8 mouse cellular contexts compared by ENCODE assay signal in the genomic region with DNA sequence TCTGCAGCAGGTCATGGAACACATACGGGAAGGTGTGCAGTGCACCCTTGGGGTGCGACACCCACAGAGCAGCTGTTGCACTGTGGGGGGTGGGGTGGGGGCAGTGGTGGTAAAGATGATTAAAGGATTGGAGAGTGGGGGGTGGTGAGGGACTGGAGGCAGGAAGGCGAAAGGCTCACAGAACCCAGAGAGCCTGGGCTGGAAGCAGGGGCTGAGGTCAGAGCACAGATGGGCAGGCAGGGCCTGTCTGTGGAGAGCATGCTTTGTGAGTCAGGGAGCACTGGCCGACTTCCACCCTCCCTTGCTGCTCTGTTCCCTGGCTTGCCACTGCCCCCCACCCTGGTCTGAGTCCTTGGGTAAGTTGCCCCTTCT. TPM values are rescaled to one million over a fixed set of nuclear protein-coding genes. Genes with fewer than 3 reads are reported as not detected.
DNase-seq lines count a peak whose midpoint lies in the region; ATAC-seq and TF ChIP-seq lines count a peak whose summit lies in the region.

No protein-coding gene starts in this region.

- H3K79me2 ChIP-seq in myocyte (ENCODE audit: control insufficient read depth, insufficient read depth) = peaks cover 76% of the 10 kb centered on the region

- peak overlapping the region; percentile 98 for H3K4me3 ChIP-seq in left cerebral cortex, adult 2 months
- 0 out of 2 replicates have a peak overlapping the region, but pooled peaks have one; percentile 91 for H3K4me3 ChIP-seq in forebrain, embryonic 13.5 days
- peak overlapping the region; percentile 0; the same call in 1 of the 2 replicates for H3K4me3 ChIP-seq in hindbrain, embryonic 14.5 days (replicated peaks; ENCODE audit: low read length)
- peak overlapping the region; percentile 98 for H3K4me3 ChIP-seq in myocyte

- peaks cover 8% of the 10 kb centered on the region for H3K27me3 ChIP-seq in forebrain, embryonic 13.5 days
- peaks cover 7% of the 10 kb centered on the region for H3K27me3 ChIP-seq in hindbrain, embryonic 14.5 days (ENCODE audit: control insufficient read depth, insufficient read depth, low read length)
- no peaks in the 10 kb centered on the region for H3K27me3 ChIP-seq in myocyte (ENCODE audit: control insufficient read depth, insufficient read depth, insufficient read length)

- H3ac ChIP-seq in myocyte (ENCODE audit: control insufficient read depth, insufficient read length) = peak overlapping the region; percentile 88

- peak overlapping the region; percentile 91 for H3K9ac ChIP-seq in forebrain, embryonic 13.5 days
- peak overlapping the region; percentile 82 for H3K9ac ChIP-seq in hindbrain, embryonic 14.5 days

- H3K9me3 ChIP-seq in forebrain, embryonic 13.5 days (replicated peaks) = no peaks in the 10 kb centered on the region
- H3K9me3 ChIP-seq in hindbrain, embryonic 14.5 days (ENCODE audit: control insufficient read depth, low read length) = no peaks in the 10 kb centered on the region

- no peak for TF ChIP-seq CTCF in left cerebral cortex, adult 2 months (IDR thresholded peaks at IDR 0.05)

- WGBS in forebrain, embryonic 13.5 days = 42% methylated on average over 4 of the region's 4 CpGs
- 37% methylated on average over 4 of the region's 4 CpGs for WGBS in hindbrain, embryonic 14.5 days

- DNase-seq in left cerebral cortex, adult 2 months (ENCODE audit: extremely low spot score in 1 of 2, low spot score in 2 of 2) = no peak
- DNase-seq in left cerebral cortex, adult 8-10 months (ENCODE audit: low spot score in 2 of 2) = no peak
- DNase-seq in adrenal gland, postnatal 10 days = peak; percentile 67
- no peak for DNase-seq in hindbrain, embryonic 14.5 days (ENCODE audit: low spot score)
- DNase-seq in right cerebral cortex, postnatal 4 days = no peak
- DNase-seq in spleen, postnatal 14 days (ENCODE audit: low spot score in 2 of 2) = no peak

- intact Hi-C loops in left cerebral cortex, adult 2 months (cut with DNase I) = no loop called here

- ATAC-seq in forebrain, embryonic 13.5 days = no peak
- no peak for ATAC-seq in hindbrain, embryonic 14.5 days (ENCODE audit: low FRiP score)

- H3K27ac ChIP-seq in left cerebral cortex, adult 2 months = peak overlapping the region; percentile 95
- peak overlapping the region; percentile 22; the same call in 1 of the 2 replicates for H3K27ac ChIP-seq in forebrain, embryonic 13.5 days
- H3K27ac ChIP-seq in hindbrain, embryonic 14.5 days = no peak overlapping the region

- no peaks in the 10 kb centered on the region for H3K36me3 ChIP-seq in forebrain, embryonic 13.5 days (ENCODE audit: poor library complexity, severe bottlenecking)
- no peaks in the 10 kb centered on the region for H3K36me3 ChIP-seq in hindbrain, embryonic 14.5 days (replicated peaks; ENCODE audit: control insufficient read depth, insufficient read depth)
- H3K36me3 ChIP-seq in myocyte (ENCODE audit: control insufficient read depth, insufficient read depth) = no peaks in the 10 kb centered on the region

- peaks cover 85% of the 10 kb centered on the region for H3K4me1 ChIP-seq in forebrain, embryonic 13.5 days
- peaks cover 70% of the 10 kb centered on the region for H3K4me1 ChIP-seq in hindbrain, embryonic 14.5 days (replicated peaks; ENCODE audit: control insufficient read depth, insufficient read depth, low read length)

- H3K4me2 ChIP-seq in forebrain, embryonic 13.5 days = peak overlapping the region; percentile 96
- H3K4me2 ChIP-seq in hindbrain, embryonic 14.5 days (replicated peaks) = peak overlapping the region; percentile 93
- peak overlapping the region; percentile 100 for H3K4me2 ChIP-seq in myocyte (ENCODE audit: low read depth)

- TF ChIP-seq POLR2A in myocyte (IDR thresholded peaks at IDR 0.05; ENCODE audit: insufficient read length, low read depth) = peak; percentile 55

TF ChIP-seq in myocyte, 11 proteins besides CTCF, POLR2A, EP300 and RAD21:
- peak; percentile 92 for TF ChIP-seq TCF12 (IDR thresholded peaks at IDR 0.05; ENCODE audit: insufficient read depth, poor library complexity, severe bottlenecking)
- TF ChIP-seq MYOD1 (IDR thresholded peaks at IDR 0.05; ENCODE audit: control insufficient read depth in 1 of 3, insufficient read length in 2 of 3, low read depth in 2 of 3) = peak; percentile 33 to 92 (median 88)
- no peak for TF ChIP-seq E2F4 (IDR thresholded peaks at IDR 0.05; ENCODE audit: insufficient read depth)
- TF ChIP-seq REST (IDR thresholded peaks at IDR 0.05; ENCODE audit: insufficient read depth, insufficient read length) = no peak
- TF ChIP-seq TCF3 (IDR thresholded peaks at IDR 0.05; ENCODE audit: insufficient read length, low read depth) = peak; percentile 61
- peak; percentile 52 to 93 (median 89) for TF ChIP-seq MYOG (IDR thresholded peaks at IDR 0.05; ENCODE audit: control insufficient read depth in 1 of 3, insufficient read depth in 1 of 3, insufficient read length in 2 of 3, low read depth in 2 of 3)
- TF ChIP-seq SRF (IDR thresholded peaks at IDR 0.05; ENCODE audit: control insufficient read depth, insufficient read length, low read depth) = peak; percentile 36
- no peak for TF ChIP-seq USF1 (IDR thresholded peaks at IDR 0.05; ENCODE audit: low read depth)
- TF ChIP-seq CEBPB (IDR thresholded peaks at IDR 0.05; ENCODE audit: insufficient read depth, poor library complexity, severe bottlenecking) = no peak
- TF ChIP-seq MAX (IDR thresholded peaks at IDR 0.05; ENCODE audit: low read depth) = no peak
- TF ChIP-seq POLR2AphosphoS2 (IDR thresholded peaks at IDR 0.05; ENCODE audit: insufficient read length, low read depth) = no peak
TF ChIP-seq in myocyte: peak in this region for 5.

RNA-seq across cellular contexts. Expression of a gene that starts 3.2 kb away (rescaled TPM):
- total RNA-seq in left cerebral cortex, adult 2 months (2021) = 100 to 1,000 TPM; 223 to 225 TPM
- 100 to 1,000 TPM; 190 to 208 (median 194) TPM for total RNA-seq in left cerebral cortex, adult 8-10 months (2022)
- 10 to 100 TPM; 85.7 to 86.6 TPM for total RNA-seq in adrenal gland, postnatal 10 days (2021)
- 15.0 and 16.5 TPM in 2 replicates for polyA plus RNA-seq in forebrain, embryonic 13.5 days (2015; fragmentation: Nextera tagmentation; extraction: Ambion mirVana)
- 20.4 and 22.4 TPM in 2 replicates for polyA plus RNA-seq in hindbrain, embryonic 14.5 days (2014; fragmentation: Nextera tagmentation; extraction: Ambion mirVana)
- polyA plus RNA-seq in myocyte (2012; fragmentation: generic; extraction: Trizol) = 121 TPM

Comparison
In these comparisons a context has a peak if more than half of its experiments do, and no peak if none do; other contexts are left out.
1. H3K4me3 ChIP-seq: peak in every context shown above with its lines; median percentile 98 in left cerebral cortex, adult 2 months; 98 in myocyte; 91 in forebrain, embryonic 13.5 days; 0 in hindbrain, embryonic 14.5 days.